Mouse (Mus musculus) ES-E14 (cell line): ENCODE data around the gene Lrmp. TPM values are rescaled to one million over a fixed set of nuclear protein-coding genes. Genes with fewer than 3 reads are reported as not detected.
A peak's percentile ranks its signal among the peaks of the same experiment; 100 is the strongest.

Experiments used
- DNase-seq: peaks from one replicate; pipeline ENCODE4 v3.0.0-alpha.2; 2013; ENCODE audit warnings: low read depth, low spot score
- H3K27ac ChIP-seq: 2 replicates; pipeline ENCODE4 v1.5.1; 2012; ENCODE audit warnings: low read depth, mild to moderate bottlenecking, low read length, moderate library complexity, mixed read lengths; ENCODE audit not compliant: poor library complexity, insufficient read depth, severe bottlenecking
- H3K36me3 ChIP-seq: 2 replicates; pipeline ENCODE4 v1.6.1; 2012; ENCODE audit warnings: mild to moderate bottlenecking, low read length, moderate library complexity, mixed read lengths; ENCODE audit not compliant: control insufficient read depth, poor library complexity, insufficient read depth, severe bottlenecking
- H3K4me1 ChIP-seq, 2 experiments: fragments of 150-350 bp in 1 of 2; sonication (generic) in 1 of 2; 2 replicates each; pipeline ENCODE4 v1.6.1; 2012; ENCODE audit warnings: low read length in 2 of 2, mild to moderate bottlenecking in 1 of 2, mixed read lengths in 1 of 2; ENCODE audit not compliant: control insufficient read depth in 2 of 2, insufficient read depth in 2 of 2, poor library complexity in 1 of 2
- H3K4me3 ChIP-seq, 2 experiments: fragments of 150-350 bp in 1 of 2; sonication (generic) in 1 of 2; 2 replicates each; pipeline ENCODE4 v1.5.1; 2012; ENCODE audit warnings: low read length in 2 of 2, low read depth in 1 of 2, mild to moderate bottlenecking in 1 of 2, mixed read lengths in 1 of 2; ENCODE audit not compliant: insufficient read depth in 1 of 2, poor library complexity in 1 of 2, severe bottlenecking in 1 of 2
- H3K9ac ChIP-seq: 2 replicates; pipeline ENCODE4 v1.6.1; 2012; ENCODE audit warnings: low read depth, mild to moderate bottlenecking, low read length, mixed read lengths; ENCODE audit not compliant: poor library complexity, insufficient read depth, severe bottlenecking
- H3K9me3 ChIP-seq: fragments of 150-350 bp; sonication (generic); 2 replicates; pipeline ENCODE4 v1.6.1; 2012; ENCODE audit warnings: low read depth, mild to moderate bottlenecking, low read length; ENCODE audit not compliant: control insufficient read depth, insufficient read depth
- CHD2 ChIP-seq: IDR thresholded peaks from 2 replicates; pipeline ENCODE4 v1.6.1; 2014; ENCODE audit warnings: mild to moderate bottlenecking, low read depth, low read length, inconsistent platforms
- HCFC1 ChIP-seq: IDR thresholded peaks from 2 replicates; pipeline ENCODE4 v1.6.1; 2012; ENCODE audit warnings: low read length, inconsistent platforms, borderline replicate concordance; ENCODE audit not compliant: insufficient read depth
- MAFK ChIP-seq: IDR thresholded peaks from 2 replicates; pipeline ENCODE4 v1.6.1; 2014; ENCODE audit warnings: mild to moderate bottlenecking, low read depth, low read length, inconsistent platforms; ENCODE audit not compliant: insufficient read depth
- ZC3H11A ChIP-seq: IDR thresholded peaks from 2 replicates; pipeline ENCODE4 v1.6.1; 2012; ENCODE audit warnings: low read depth, mild to moderate bottlenecking, inconsistent platforms, low read length, borderline replicate concordance
- ZNF384 ChIP-seq: IDR thresholded peaks from 2 replicates; pipeline ENCODE4 v1.6.1; 2012; ENCODE audit warnings: low read depth, low read length, inconsistent platforms
- in situ Hi-C, 2 experiments: fragments of 600-800 bp; cut with MboI; formaldehyde crosslinking; loops; one replicate each; pipeline ENCODE4 v1.15.1; 2025; ENCODE audit warnings: low sequenced_read_pairs in 2 of 2, inconsistent platforms in 1 of 2; ENCODE audit not compliant: unreplicated experiment in 2 of 2
- total RNA-seq: library from RNA; depleted of rRNA; stranded (reverse); fragments of 300-350 nt; gene quantifications from 2 replicates; pipeline ENCODE4 v1.2.3, GENCODE M21; 2012

Lrmp gene
- total RNA-seq, 1 experiment: 10.4 TPM

DNA sequence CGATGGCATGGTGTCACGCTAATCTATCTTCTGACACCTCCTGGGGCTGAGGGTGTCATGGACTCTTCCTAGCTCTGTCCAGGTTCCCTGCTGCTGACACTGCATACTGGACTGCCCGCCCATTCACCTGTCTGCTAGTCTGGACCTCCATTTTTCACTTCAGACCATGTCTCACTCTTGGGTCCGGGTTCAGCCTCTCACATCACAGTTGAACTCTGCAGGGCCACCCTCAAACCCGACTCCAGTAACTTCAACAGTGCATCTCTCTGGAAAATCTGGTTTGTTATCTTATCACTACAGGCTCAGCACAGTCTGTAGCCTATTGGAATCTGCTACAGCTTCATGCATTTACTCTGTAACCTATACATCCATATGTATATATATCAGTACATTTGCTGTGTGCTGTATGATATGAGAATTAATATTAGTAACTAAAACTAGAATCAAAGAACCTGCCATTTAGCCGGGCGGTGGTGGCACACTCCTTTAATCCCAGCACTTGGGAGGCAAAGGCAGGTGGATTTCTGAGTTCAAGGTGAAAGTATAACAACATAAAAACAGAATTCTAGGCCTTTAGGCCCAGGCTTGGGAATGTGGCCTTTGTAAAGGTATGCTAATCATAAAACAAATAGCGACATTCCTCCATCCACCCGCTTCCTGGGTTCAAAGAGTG is 36.2 kb upstream of the Lrmp start:
- DNase-seq: no peak
- Histone ChIP-seq H3K36me3 (no peaks in the 10 kb centered on the region), H3K27ac (peak overlapping the region; percentile 94), H3K4me3 (no peak overlapping the region), H3K9ac (peak overlapping the region; percentile 18; the same call in 1 of the 2 replicates), H3K9me3 (no peaks in the 10 kb centered on the region), H3K4me1 (peaks cover 6% of the 10 kb centered on the region in 2 experiments; a peak in 3 of 4 replicates)
- in situ Hi-C loops: no loop called here
- TF ChIP-seq CHD2 (no peak), ZC3H11A (no peak), MAFK (no peak), HCFC1 (no peak)

DNA sequence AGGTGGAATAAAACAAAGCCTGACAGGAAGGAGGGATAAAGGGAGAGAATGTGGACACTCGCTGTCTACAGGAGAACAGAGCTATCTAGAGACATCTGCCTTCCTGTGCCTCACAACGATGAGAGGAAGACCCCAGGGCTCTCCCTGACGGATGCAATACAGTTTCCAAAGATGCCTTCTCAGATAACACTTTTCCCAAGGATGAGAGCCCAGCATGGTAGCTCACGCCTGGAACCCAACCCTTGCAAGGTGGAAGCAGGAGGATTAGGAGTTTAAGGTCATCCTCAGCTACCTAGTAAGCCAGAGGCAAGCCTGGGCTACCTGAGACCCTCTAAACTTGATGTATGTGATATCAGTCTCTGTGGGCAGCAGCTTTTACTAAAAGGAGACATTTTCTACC is 33.7 kb upstream of the Lrmp start:
- Histone ChIP-seq H3K4me3 (no peak overlapping the region), H3K4me1 (peaks cover 8% of the 10 kb centered on the region in 2 experiments; a peak in 3 of 4 replicates), H3K9me3 (no peaks in the 10 kb centered on the region), H3K36me3 (no peaks in the 10 kb centered on the region), H3K9ac (no peak overlapping the region), H3K27ac (no peak overlapping the region; the same call in 1 of the 2 replicates)
- in situ Hi-C loops: no loop called here
- TF ChIP-seq ZNF384 (no peak), ZC3H11A (no peak), CHD2 (no peak), HCFC1 (no peak), MAFK (no peak)
- no peak for DNase-seq

DNA sequence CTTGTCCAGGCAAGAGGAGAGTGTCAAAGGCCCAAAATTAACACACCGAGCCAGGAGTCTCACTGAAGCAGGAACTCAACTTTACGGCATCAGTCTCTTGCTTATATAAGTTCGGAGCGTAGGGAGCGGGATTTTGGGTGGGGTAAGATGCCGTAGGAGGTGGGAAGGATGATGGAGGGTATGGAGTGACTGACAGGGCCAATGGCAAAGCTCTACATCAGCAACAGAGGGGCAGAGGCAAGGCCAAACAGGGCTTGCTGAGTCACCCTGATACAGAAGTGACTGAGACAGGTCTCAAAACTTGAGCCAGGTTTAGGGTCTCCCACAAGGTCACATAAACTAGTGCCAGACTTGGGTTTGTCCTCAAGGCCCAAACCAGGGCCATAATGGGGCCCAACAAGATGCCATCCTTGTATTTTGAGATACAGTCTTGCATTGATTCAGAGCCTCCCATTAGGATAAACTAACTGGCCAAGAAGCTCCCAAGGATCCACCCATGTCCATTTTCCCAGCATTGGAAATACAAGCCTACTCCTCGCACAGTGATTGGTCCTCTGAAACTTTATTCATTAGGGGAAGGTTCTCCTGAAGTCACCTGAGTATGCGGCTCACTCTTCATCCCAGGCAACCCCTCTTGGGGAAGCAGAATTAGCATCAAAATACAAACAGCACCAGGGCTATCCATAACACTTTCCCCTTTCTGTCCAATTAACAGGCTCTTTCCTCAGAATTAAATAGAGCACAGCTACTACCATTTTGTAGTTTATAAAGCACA is 30.9 kb upstream of the Lrmp start:
- Histone ChIP-seq H3K9ac (no peak overlapping the region), H3K4me3 (no peak overlapping the region), H3K36me3 (no peaks in the 10 kb centered on the region), H3K4me1 (peaks cover 4 to 11% of the 10 kb centered on the region in 2 experiments; a peak in 3 of 4 replicates), H3K9me3 (no peaks in the 10 kb centered on the region), H3K27ac (peak overlapping the region; percentile 33; the same call in 1 of the 2 replicates)
- TF ChIP-seq MAFK: peak; percentile 50; the same call in 1 of the 2 replicates
- no peak for TF ChIP-seq ZC3H11A
- DNase-seq: no peak
- in situ Hi-C loops: no loop called here

DNA sequence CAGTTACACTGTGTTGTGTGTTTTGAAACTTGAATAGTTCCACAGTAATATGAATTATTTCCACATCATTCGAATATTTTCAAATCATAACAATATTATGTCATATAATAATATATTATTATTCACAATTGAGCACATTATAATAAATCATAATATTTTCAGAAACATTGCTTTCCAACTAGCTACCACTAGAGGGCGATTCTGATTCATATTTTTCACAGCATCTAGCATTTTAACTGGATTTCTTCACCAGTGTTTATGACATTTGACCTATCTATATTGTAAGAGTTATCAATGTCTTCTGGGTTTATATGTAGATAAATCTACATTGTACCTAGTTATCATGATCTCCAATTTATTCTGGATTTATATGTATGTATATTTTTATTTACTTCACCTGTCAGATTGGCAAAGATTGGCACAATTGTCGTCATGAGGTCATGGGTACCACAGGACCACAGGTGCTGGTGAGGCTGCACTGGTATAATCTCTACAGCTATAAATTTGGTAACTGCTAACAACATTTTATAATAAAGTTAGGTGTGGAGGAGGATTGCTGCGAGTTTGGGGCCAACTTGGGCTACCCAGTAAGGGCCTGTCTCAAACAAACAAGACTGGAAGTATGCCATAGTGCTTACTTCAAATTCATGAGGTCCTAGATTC is 26.9 kb upstream of the Lrmp start:
- H3K9ac ChIP-seq: no peak overlapping the region
- no peak overlapping the region for H3K4me3 ChIP-seq
- no peak overlapping the region for H3K27ac ChIP-seq
- no peaks in the 10 kb centered on the region for H3K9me3 ChIP-seq
- TF ChIP-seq HCFC1 (no peak), ZNF384 (no peak), ZC3H11A (no peak), CHD2 (no peak), MAFK (no peak)
- no peak for DNase-seq
- in situ Hi-C loops: no loop called here
- no peaks in the 10 kb centered on the region for H3K36me3 ChIP-seq
- H3K4me1 ChIP-seq: peaks cover 6 to 30% of the 10 kb centered on the region in 2 experiments
